Mouse (Mus musculus) naive thymus-derived CD4-positive, alpha-beta T cell, adult 2 months (primary cell): ENCODE measurements around the gene Tnrc6b.

Source experiments
- DNase-seq: peaks from one replicate; pipeline ENCODE4 v3.0.0-alpha.2; 2011; ENCODE audit warnings: low read depth

Gene Tnrc6b

DNA sequence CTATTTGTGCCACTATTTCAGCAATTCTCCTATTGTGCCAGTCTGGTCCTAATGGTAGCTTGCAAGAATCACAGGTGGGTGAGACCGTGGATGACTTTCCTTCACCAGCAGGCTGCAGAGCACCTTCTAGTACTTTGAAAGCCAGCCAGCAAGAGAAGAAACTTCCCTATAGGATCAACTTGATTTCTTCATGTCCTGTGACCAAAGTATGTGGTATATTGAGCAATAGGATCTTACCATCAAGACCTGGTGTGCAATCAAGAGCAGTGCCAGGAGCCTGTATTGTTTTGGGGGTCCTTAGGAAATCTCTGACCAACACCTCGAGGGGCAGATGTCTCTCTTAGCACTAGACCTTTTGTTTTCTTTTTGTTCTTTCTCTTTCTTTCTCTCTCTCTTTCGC, 81.4 kb downstream of the Tnrc6b start:
- no peak for DNase-seq

DNA sequence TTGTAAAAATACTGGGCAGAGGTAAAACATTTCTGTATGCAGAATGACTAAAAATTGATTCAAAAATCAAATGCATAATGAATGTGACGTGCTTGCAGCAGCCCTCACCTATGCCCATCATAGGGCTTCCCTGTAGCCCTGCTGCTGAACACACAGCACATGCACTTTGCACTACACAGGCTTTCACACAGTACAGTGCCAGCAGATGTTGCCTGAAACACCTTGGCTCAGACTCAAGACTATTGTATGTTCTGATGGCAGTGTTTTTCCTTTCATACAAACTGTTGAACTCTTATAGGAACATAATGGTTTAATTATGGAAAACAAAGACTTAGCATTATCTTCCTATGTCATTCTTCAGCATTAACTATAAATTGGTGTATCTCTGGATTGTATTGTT, 84.0 kb downstream of the Tnrc6b start:
- no peak for DNase-seq

DNA sequence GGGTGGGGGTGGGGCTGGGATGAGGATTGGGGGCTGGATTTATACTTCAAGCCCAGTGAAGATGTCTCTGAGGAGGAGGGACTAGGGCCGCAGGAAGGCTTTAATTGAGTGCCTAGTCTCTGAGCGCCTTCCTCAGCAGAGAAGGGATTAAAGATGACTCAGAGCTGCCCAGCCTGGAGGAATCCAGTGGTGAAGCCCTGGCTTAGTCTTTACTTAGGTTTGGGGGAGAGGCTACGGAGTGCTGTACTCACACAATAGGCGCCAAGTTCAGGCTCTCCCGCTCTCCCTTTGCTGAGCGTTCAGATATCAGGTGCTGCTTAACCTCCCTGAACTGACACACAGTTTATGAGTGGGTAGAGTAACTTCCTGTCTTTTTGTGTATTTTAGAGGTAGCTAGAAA, 86.6 kb downstream of the Tnrc6b start:
- DNase-seq = peak; percentile 75

- peak; percentile 96 for DNase-seq
These were observed 87.4 kb downstream of the Tnrc6b start for GRCm38 (mm10) chr15:80798367-80799073.

GRCm38 (mm10) chr15:80799074-80799633, 88.0 kb downstream of the Tnrc6b start:
- DNase-seq = peak; percentile 71

DNA sequence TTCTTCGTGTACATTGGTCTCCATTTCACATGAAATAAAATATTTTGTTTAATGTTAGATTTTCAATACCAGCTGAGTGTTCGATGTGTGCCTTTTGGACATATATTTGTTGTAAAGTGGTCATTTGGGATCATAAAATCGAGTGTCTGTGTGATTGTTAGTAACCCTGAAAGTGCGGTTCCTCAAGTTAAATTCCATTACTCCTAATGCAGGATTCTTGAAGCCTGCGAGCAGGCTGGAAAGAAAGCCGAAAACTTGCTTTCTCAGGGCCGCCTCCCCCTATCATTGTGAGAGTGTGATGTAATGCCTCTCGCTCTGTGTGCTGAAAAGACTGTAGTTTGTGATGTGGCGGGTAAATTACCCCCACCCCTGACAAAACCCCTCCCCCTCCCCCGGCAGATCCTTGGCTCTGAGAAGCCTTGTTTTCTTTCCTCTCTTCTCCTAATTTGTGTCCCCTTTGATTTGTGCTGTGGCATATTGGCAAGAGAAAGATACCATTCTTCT, 88.6 kb downstream of the Tnrc6b start:
- peak; percentile 77 for DNase-seq

GRCm38 (mm10) chr15:80800201-80800600, 89.1 kb downstream of the Tnrc6b start:
- no peak for DNase-seq

DNA sequence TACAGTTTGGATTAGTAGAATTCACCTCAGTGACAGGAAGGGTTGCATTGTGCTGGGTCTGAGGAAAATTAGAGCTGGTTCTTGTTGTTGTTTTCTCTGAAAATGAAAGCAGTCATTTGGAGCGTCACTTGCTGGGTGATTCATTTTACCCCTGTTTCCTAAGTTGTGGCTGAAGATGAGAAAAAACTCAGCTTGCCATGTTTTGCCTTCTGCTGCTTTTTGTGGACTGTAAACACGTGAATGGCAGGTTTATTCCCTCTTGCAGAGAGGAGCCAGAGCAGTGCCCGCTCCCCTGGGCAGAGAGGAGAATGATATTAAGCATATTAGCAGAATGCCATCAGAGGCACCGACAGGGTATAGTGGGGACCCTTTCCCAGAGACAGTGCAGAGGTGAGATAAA, 89.7 kb downstream of the Tnrc6b start:
- peak; percentile 75 for DNase-seq

DNA sequence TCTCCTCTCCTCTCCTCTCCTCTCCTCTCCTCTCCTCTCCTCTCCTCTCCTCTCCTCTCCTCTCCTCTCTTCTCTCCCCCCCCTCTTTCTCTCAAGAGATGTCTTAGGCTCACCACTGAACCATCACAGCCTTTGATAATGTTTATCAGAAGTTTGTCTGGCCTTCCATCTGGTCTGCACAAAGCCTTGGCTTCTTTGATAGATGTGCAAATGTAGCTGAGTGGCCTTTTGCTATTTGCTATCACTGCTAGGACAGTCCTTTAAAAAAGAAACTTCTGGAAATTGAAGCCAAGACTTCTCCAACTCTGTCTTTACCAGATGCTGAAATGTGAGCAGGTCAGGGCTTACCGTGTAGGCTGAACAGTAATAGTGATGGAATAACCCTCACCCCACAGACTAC, 90.5 kb downstream of the Tnrc6b start:
- peak; percentile 15 for DNase-seq

DNA sequence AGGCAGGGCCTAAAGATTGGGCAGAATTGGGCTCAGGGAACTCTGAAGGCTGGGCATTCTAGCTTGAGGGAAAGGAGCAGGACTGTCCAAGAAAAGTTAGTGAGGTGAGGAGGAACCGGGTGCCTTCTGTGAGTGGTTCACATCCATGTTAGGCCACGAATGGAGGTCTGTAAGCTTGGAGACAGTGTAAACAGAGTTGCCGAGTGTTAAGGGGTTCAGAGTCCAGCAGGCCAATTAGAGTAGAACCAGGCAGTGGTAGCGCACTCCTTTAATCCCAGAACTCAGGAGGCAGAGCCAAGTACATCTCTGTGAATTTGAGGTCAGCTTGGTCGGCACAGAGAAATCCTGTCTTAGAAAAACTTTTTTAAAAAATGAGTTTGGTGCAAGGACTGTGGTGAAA, 96.0 kb downstream of the Tnrc6b start:
- DNase-seq = no peak

DNA sequence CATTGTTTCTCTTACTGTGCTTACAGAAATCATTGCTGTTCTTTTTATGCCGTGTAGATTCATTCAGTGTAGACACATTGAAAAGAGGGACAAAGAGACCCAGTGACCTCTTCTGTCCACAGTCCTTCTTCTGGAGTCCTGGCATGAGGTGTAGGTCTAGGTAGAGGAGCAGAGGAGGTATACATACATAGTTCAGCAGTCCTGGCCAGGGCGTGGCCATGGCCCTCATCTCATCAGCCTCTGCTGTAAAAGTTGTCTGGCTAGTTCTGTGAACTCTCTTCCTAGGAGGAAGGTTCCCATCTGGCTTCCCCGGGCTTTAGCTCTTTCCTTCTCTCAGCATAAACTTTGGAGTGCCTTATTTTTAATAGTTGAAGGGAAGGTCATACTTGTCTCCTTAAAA, 99.1 kb downstream of the Tnrc6b start:
- DNase-seq = no peak

DNA sequence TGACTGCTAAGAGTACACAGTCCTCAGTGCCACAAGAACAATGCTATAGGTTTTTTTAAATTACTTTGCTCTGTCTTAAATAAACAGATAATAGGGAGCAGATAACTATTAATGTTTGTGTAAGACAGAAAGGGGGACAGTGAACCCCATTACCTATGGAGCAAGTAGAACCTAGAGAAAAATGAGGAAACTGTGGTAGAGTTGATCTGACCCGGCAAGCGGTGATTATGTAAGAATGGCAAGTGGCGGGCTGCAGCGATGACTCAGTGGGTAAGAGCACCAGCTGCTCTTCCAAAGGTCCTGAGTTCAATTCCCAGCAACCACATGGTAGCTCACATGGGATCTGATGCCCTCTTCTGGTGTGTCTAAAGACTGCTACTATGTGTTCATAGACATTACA, 101.7 kb downstream of the Tnrc6b start:
- DNase-seq = no peak

DNA sequence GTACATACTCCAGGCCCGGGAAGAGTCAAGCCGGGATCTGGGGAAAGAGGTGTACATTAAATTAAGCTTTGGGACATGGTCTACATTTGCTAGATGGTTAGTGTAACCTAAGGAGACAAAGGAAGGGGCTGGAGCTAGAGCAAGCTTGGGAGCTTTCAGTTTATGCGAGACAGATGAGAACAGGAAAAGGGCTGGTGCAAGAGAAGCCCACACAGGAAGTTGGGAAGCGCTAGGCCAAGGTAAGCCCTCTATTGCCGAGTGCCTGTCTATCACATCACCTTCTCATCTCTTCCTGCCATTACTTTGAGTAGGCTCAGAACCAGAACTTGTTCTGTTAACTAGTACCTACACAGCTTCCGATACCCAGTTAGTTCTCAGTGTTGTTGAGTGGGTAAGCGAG, 103.7 kb downstream of the Tnrc6b start:
- DNase-seq = peak; percentile 70

GRCm38 (mm10) chr15:80822276-80822675, 111.2 kb downstream of the Tnrc6b start:
- no peak for DNase-seq

- no peak for DNase-seq
These were observed 120.1 kb downstream of the Tnrc6b start for GRCm38 (mm10) chr15:80831170-80831569.

- no peak for DNase-seq
These were observed 121.7 kb downstream of the Tnrc6b start for GRCm38 (mm10) chr15:80832808-80833207.

DNA sequence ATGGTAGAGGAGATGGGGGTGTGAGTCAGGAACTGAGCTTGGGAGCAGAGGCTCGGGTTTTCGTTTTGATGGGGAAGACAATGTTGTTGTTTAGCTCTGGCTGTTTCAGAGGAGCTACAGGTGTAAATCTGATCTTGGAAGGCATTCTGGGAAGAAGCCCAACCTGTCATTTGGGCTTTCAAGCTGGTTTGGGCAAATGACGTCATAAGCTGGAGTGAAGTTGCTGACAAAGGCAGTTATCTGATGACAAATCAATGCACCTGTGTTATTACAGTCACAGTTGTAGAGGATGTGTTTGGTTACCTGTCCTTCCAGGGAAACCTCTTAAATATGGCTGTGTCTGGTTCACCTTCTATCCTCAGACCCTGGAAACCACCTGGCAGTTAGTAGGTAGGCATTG, 125.1 kb downstream of the Tnrc6b start:
- DNase-seq = no peak

DNA sequence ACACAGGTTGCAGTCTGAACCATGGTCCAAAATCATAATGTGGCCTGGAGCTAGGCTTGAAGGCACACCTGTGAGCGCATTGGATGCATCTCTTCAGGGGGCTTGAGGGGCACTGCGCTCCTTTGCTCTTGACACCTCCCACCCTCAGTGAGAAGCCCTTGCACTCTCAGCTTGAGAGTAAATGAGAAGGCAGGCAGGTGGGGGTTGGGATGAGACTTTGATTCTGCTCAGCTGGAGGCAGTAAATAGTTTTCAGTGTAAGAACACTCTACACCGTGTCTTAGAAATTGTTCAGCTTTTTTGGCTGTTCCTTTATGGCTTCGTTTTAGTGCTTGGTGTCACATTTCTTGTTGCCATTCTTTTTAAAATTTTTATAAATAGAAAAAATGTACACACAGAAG, 127.7 kb downstream of the Tnrc6b start:
- DNase-seq = no peak

GRCm38 (mm10) chr15:80839653-80840420, 128.7 kb downstream of the Tnrc6b start:
- no peak for DNase-seq

DNA sequence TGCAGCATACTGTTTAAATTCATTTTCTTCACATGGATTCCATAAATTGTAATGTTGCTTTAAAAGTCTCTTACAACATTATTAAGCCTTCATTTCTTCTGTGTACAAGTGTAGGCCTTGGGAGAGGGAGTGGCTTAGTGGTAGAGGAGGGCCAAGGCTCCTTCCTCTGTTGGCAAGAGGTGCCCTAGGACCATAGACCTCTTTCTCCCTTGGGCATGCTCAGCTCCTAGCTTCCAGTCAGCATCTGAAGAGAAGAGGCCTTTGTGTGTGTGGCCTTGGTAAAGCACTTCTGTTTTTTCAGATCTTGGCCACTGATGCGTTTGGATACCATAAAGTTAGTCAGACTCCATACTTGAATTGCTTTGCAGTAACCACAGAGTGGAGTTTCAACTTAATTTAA, 133.1 kb downstream of the Tnrc6b start:
- no peak for DNase-seq

DNA sequence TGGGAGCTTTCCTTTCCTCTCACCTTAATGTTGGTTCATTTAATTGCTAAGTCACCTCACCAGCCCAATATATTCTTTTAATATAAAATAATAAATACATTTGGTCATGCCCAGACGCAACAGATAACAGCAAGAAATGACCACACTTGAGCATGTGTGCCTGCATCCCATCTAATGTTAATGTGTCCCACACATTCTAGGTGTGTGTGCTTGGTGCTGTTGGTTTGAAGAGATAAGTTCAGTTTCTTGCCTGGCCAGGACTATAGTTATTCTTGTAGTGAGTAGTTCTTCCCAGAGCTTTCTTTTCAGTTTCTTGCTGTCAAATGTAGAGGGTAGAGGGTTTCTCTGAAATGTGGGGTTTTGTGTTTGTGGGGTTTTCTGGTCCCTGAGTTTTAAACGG, 133.8 kb downstream of the Tnrc6b start:
- no peak for DNase-seq

DNA sequence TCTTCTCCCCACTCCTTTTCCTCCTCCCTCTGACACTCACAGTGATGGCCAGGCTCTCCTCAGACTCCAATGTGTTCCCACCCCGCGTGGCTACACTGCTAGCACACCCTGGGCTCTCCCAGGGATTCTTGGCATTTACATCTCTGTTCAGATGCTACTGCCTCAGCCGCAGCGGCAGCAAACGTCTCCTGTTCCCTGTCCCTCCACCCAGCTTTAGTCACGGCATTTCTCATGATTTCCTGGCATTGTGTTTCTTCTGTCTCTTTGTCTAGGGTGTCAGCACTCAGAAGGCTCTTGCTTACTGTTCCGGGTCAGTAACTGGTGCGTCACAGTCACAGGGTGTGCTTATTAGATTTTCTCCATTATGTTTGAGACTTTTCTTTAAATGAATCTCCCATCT, 138.9 kb downstream of the Tnrc6b start:
- DNase-seq = no peak
